Mouse (Mus musculus) layer of hippocampus, postnatal 14 days (tissue): ENCODE data around the gene Olfr1246. TPM values are rescaled to one million over a fixed set of nuclear protein-coding genes. Genes with fewer than 3 reads are reported as not detected.
A peak's percentile ranks its signal among the peaks of the same experiment; 100 is the strongest.
"Not testable (repeated sequence)": the region's sequence is repeated elsewhere in the genome, so short reads cannot be mapped to it uniquely, and the experiment has no call there.

ENCODE experiments used
- DNase-seq, 2 experiments: peaks; one replicate each; pipeline ENCODE4 v3.0.0; 2021 to 2022; ENCODE audit warnings: low spot score in 2 of 2, mixed read lengths in 1 of 2
- long read RNA-seq, 2 experiments: library from polyadenylated mRNA; stranded (forward); transcript quantifications; one replicate each; pipeline ENCODE4 v2.0.0; 2021
- total RNA-seq, 2 experiments: library from RNA; stranded (reverse); gene quantifications; 2 replicates each; pipeline ENCODE4 v1.2.3; 2021

Olfr1246 gene
- not detected for total RNA-seq
- long read RNA-seq, experiment 1: 0 reads
- long read RNA-seq, experiment 2: 0 reads

DNA sequence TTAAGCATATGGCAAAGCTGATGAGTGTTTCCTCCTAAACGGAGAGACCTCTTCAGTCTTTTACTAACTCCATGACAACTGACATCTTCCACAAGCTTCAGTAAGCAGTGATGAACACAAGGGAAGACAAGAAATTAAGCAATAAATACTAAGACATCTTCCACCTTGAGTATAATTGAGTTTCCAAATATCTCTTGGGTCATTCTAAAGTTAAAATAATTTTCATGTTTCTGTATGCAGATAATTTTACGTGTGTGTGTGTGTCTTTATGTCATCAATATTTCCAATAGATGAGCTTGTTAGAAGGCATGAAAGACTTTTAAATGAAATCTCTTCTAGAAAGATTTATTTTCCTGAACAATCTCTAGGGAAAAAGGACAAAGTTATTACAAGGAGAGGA lies at the start of gene Olfr1246:
Gene Olfr1246, minus strand, starts transcription at position 101 of the 400 bp plus-strand sequence.
- no peak for DNase-seq

GRCm38 (mm10) chr2:89634883-89635282 lies 41.9 kb upstream of the Olfr1246 start, which contains the start of gene Olfr1249:
Gene Olfr1249, minus strand, starts transcription at chr2:89634983.
- DNase-seq: no peak

DNA sequence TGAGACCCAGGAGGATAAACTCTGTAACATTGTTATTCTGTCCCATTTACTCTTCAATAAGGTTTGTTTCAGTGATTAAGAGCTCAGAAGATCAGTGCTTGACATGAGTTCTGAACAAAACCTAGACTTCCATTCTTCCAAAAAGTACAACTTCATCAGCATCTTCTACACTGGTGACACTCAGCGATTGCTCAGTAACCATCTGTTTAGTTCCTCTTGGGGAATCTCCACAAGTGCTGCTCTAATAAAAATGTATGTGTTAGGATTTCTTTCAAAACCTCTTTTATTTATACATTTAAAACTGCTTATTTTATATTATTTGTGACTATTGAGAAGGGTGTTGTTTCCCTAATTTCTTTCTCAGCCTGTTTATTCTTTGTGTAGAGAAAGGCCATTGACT lies 25.2 kb upstream of the Olfr1246 start, which contains the start of gene Olfr1248:
Gene Olfr1248, minus strand, starts transcription at position 101 of the 400 bp plus-strand sequence.
- DNase-seq: not testable (repeated sequence)

DNA sequence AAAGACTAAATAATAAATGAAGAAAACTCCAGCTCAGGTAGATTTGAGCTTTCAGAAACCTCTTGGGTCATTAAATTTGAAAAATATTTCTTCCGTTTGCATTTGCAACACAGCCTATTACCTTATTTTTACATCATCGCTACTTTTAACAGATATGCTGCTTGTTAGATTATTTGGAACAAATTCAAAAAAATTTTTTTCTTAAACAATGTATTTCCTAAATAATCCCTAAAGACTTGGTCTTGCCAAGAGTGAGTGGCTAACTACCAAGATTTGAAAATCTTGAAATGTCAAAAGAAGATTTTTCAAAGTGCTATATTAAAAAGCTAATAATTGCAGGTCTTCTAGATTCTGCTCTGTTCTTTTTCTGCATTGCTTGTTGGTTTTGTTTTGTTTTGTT lies 21.1 kb upstream of the Olfr1246 start, which contains the start of gene Olfr1247:
Gene Olfr1247, minus strand, starts transcription at position 101 of the 400 bp plus-strand sequence.
- no peak for DNase-seq

DNA sequence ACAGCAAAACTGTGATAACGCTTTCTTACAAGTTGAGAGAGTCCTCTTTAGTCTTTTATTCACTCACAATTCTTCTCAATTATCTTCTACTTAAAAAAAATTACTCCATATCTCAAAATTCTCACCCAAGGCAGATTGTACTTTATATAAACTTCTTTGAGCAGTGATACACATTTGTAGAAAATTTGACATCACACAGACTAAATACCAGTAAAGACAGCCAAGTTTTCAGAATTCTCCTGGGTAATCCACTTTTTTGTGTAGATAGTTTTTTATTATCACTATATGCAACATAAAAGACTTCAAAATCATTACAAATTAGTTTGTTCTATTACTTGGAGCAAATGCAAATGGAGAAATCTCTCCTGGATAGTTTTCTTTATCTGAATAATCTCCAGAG lies 14.6 kb downstream of the Olfr1246 start, which contains the start of gene Olfr1245:
Gene Olfr1245, minus strand, starts transcription at position 101 of the 400 bp plus-strand sequence.
- no peak for DNase-seq

- not testable (repeated sequence) for DNase-seq
Observed at GRCm38 (mm10) chr2:89562706-89563105, 30.3 kb downstream of the Olfr1246 start.

DNA sequence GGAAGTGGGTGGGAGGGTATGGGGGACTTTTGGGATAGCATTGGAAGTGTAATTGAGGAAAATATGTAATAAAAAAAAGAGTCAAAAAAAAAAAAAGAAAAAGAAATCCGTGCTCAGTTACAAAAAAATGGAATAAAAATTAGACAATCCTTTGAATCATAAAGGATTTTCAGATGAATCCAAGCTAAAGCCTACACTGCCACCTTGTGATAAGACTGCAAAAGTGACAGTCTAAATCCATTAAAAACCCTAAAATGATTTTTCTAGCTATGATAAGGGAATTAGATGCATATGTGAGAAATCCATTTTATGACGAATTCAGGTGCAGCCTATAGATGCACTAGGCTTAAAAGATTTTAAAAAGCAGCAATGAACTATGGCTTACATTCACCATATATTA lies 48.4 kb downstream of the Olfr1246 start:
- peak in 1 of 2 experiments; percentile 15 for DNase-seq

GRCm38 (mm10) chr2:89539923-89540322 lies 53.0 kb downstream of the Olfr1246 start:
- DNase-seq: no peak

Other genes starting within 250 kb of the Olfr1246 start
- not detected for gene Olfr1234, start 228.3 kb downstream of the Olfr1246 start, total RNA-seq
- gene Olfr1238, start 183.5 kb downstream of the Olfr1246 start, total RNA-seq: not detected
- not detected for gene Olfr1239, start 172.8 kb downstream of the Olfr1246 start, total RNA-seq
- gene Olfr1240, start 150.2 kb downstream of the Olfr1246 start, total RNA-seq: not detected
- not detected for gene Olfr1241, start 106.0 kb downstream of the Olfr1246 start, total RNA-seq
- gene Olfr1242, start 94.8 kb downstream of the Olfr1246 start, total RNA-seq: not detected
- gene Olfr1243, start 61.7 kb downstream of the Olfr1246 start, total RNA-seq: not detected
- not detected for gene Olfr1245, start 14.7 kb downstream of the Olfr1246 start, total RNA-seq
- gene Olfr1247, start 21.0 kb upstream of the Olfr1246 start, total RNA-seq: under 1 TPM; 0.09 to 0.10 TPM
- gene Olfr1248, start 25.1 kb upstream of the Olfr1246 start, total RNA-seq: not detected
- not detected for gene Olfr1249, start 41.8 kb upstream of the Olfr1246 start, total RNA-seq
- not detected for gene Olfr1250, start 68.3 kb upstream of the Olfr1246 start, total RNA-seq
- not detected for gene Olfr1251, start 78.8 kb upstream of the Olfr1246 start, total RNA-seq
- not detected for gene Olfr1252, start 131.9 kb upstream of the Olfr1246 start, total RNA-seq
- not detected for gene Olfr1253, start 163.9 kb upstream of the Olfr1246 start, total RNA-seq
- gene Olfr1254, start 200.5 kb upstream of the Olfr1246 start, total RNA-seq: not detected
- gene Olfr1255, start 218.9 kb upstream of the Olfr1246 start, total RNA-seq: not detected
- gene Olfr1256, start 248.4 kb upstream of the Olfr1246 start, total RNA-seq: not detected